Mouse (Mus musculus) limb, embryonic 11.5 days (tissue): Measurements from ENCODE around the gene Cep85l. TPM values are rescaled to one million over a fixed set of nuclear protein-coding genes. Genes with fewer than 3 reads are reported as not detected.

ENCODE experiments used
- ATAC-seq: fragments of 200-750 bp; cut with Nextera tagmentation; 2 replicates; pipeline ENCODE4 v1.8.0; 2017; ENCODE audit warnings: low read depth; ENCODE audit not compliant: insufficient number of reproducible peaks, low FRiP score, low TSS enrichment
- DNase-seq: peaks from one replicate; pipeline ENCODE4 v3.0.0-alpha.2; 2015; ENCODE audit warnings: low spot score
- H3K27ac ChIP-seq: fragments of 300-500 bp; sonication (generic); replicated peaks from 2 replicates; pipeline ENCODE4 v1.5.1; 2014; ENCODE audit warnings: low read depth, mild to moderate bottlenecking, low read length
- H3K27me3 ChIP-seq: fragments of 300-500 bp; sonication (generic); 2 replicates; pipeline ENCODE4 v1.6.1; 2014; ENCODE audit warnings: mild to moderate bottlenecking, low read length, mixed read lengths; ENCODE audit not compliant: control insufficient read depth, insufficient read depth
- H3K36me3 ChIP-seq: fragments of 300-500 bp; sonication (generic); 2 replicates; pipeline ENCODE4 v1.6.1; 2014; ENCODE audit warnings: mild to moderate bottlenecking, low read length, moderate library complexity, mixed read lengths; ENCODE audit not compliant: control insufficient read depth, insufficient read depth
- H3K4me1 ChIP-seq: fragments of 300-500 bp; sonication (generic); 2 replicates; pipeline ENCODE4 v1.6.1; 2014; ENCODE audit warnings: low read length, mixed read lengths; ENCODE audit not compliant: control insufficient read depth, insufficient read depth
- H3K4me2 ChIP-seq: fragments of 300-500 bp; sonication (generic); 2 replicates; pipeline ENCODE4 v1.6.1; 2014; ENCODE audit warnings: low read depth, mild to moderate bottlenecking, moderate library complexity; ENCODE audit not compliant: severe bottlenecking
- H3K4me3 ChIP-seq: fragments of 300-500 bp; sonication (generic); 2 replicates; pipeline ENCODE4 v1.5.1; 2014; ENCODE audit warnings: low read depth, low read length
- H3K9ac ChIP-seq: fragments of 300-500 bp; sonication (generic); 2 replicates; pipeline ENCODE4 v1.6.1; 2014; ENCODE audit warnings: mild to moderate bottlenecking, low read length
- H3K9me3 ChIP-seq: fragments of 300-500 bp; sonication (generic); 2 replicates; pipeline ENCODE4 v1.6.1; 2016; ENCODE audit warnings: low read length; ENCODE audit not compliant: control insufficient read depth
- WGBS: fragments of 180-500 bp; shearing (Covaris S2); extraction: QIAGEN DNeasy Blood & Tissue Kit; methylation state at CpG from one replicate; pipeline ENCODE4 v1.1.7; 2014; 5-methylcytosine and 5-hydroxymethylcytosine counted together
- polyA plus RNA-seq: library from polyadenylated mRNA; unstranded; fragments of >200 nt; fragmentation: Nextera tagmentation; extraction: Ambion mirVana; gene quantifications from 2 replicates; pipeline ENCODE4 v1.2.1, GENCODE M21; 2014

Cep85l gene
- polyA plus RNA-seq, 1 experiment from 2014 or later: 6.0 TPM

DNA sequence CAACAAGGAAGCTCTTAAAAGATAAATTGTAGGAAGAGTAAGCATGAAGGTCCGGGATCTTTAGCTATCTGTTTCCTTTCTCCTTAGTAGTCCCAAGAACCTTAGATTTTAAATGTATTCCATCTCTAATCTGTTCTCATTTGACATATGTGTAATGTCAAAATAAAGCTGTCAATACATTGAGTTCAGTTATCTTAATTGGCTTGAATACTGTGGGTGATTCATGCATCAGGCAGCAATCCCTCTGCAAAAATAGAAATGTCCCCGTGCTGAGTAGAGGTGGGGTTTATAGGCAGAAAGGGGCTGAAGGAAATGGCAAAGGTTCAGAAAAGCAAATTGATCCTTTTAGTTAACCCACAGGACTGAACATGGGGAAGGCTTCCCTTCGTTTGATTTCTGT, 50.5 kb downstream of the Cep85l start:
- no peak overlapping the region for H3K9ac ChIP-seq
- H3K27ac ChIP-seq: no peak overlapping the region
- H3K4me3 ChIP-seq: no peak overlapping the region
- no peaks in the 10 kb centered on the region for H3K9me3 ChIP-seq
- 73% methylated on average over 3 of the region's 3 CpGs for WGBS
- ATAC-seq (no peak), DNase-seq (no peak)
- H3K4me1 ChIP-seq: no peaks in the 10 kb centered on the region
- H3K36me3 ChIP-seq: no peaks in the 10 kb centered on the region
- no peaks in the 10 kb centered on the region for H3K27me3 ChIP-seq
- H3K4me2 ChIP-seq: no peak overlapping the region

DNA sequence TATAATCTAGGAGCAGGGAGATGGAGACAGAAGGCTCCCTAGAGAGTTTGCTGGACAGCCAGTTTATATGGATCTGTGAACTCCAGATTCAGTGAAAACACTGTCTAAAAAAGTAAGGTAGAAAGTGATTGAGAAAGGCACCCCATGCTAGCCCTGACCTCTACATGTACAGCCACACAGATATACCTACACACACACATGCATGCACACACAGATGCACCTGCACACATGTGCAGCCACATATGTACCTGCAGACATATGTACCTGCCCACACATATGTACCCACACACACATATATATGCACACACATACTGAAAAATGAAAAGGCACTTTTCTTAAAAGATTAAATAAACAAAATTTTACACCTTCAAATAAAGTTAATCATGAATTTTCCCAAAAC, 53.4 kb downstream of the Cep85l start:
- no peaks in the 10 kb centered on the region for H3K9me3 ChIP-seq
- ATAC-seq (no peak), DNase-seq (no peak)
- no peak overlapping the region for H3K4me2 ChIP-seq
- no peaks in the 10 kb centered on the region for H3K27me3 ChIP-seq
- H3K4me3 ChIP-seq: no peak overlapping the region
- no peaks in the 10 kb centered on the region for H3K36me3 ChIP-seq
- no peaks in the 10 kb centered on the region for H3K4me1 ChIP-seq
- no peak overlapping the region for H3K27ac ChIP-seq
- H3K9ac ChIP-seq: no peak overlapping the region

- DNase-seq: no peak
These were observed 55.1 kb downstream of the Cep85l start for GRCm38 (mm10) chr10:53324663-53325062.

GRCm38 (mm10) chr10:53323367-53323766, 56.4 kb downstream of the Cep85l start:
- Histone ChIP-seq H3K27me3 (no peaks in the 10 kb centered on the region), H3K9me3 (no peaks in the 10 kb centered on the region), H3K27ac (no peak overlapping the region), H3K4me2 (no peak overlapping the region), H3K9ac (no peak overlapping the region), H3K36me3 (no peaks in the 10 kb centered on the region), H3K4me1 (no peaks in the 10 kb centered on the region), H3K4me3 (no peak overlapping the region)
- DNase-seq (no peak), ATAC-seq (no peak)

More at GRCm38 (mm10) chr10:53324663-53325062, 55.1 kb downstream of the Cep85l start:
- H3K36me3 ChIP-seq: no peaks in the 10 kb centered on the region
- no peak for ATAC-seq
- no peaks in the 10 kb centered on the region for H3K4me1 ChIP-seq
- no peaks in the 10 kb centered on the region for H3K9me3 ChIP-seq
- no peak overlapping the region for H3K4me2 ChIP-seq
- WGBS: 44% methylated on average over 1 of the region's 1 CpGs
- no peak overlapping the region for H3K4me3 ChIP-seq
- no peaks in the 10 kb centered on the region for H3K27me3 ChIP-seq
- no peak overlapping the region for H3K27ac ChIP-seq
- no peak overlapping the region for H3K9ac ChIP-seq

GRCm38 (mm10) chr10:53306674-53307073, 73.1 kb downstream of the Cep85l start:
- Histone ChIP-seq H3K27me3 (no peaks in the 10 kb centered on the region), H3K27ac (no peak overlapping the region), H3K36me3 (no peaks in the 10 kb centered on the region), H3K4me1 (no peaks in the 10 kb centered on the region), H3K4me3 (no peak overlapping the region), H3K9me3 (no peaks in the 10 kb centered on the region), H3K9ac (no peak overlapping the region), H3K4me2 (no peak overlapping the region)
- ATAC-seq (no peak), DNase-seq (no peak)
- WGBS: 87% methylated on average over 3 of the region's 3 CpGs

DNA sequence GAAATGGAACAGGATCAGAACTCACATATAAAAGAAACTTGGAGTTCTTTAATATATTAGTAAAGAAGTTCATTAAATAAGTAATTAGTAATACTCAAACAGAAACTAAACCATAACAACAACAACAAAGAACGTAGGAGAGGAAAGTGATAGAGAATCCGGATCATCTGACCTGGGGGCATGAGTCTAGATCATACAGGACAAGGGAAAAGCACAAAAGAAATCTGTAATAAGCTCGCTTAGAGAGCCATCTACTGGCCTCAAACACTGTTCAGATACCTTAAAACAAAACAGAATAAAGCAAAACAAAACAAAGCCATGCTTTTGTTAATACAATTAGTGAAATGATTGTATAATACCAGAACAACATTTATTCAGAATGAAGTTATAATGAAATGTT, 73.9 kb downstream of the Cep85l start:
- WGBS: 49% methylated on average over 3 of the region's 3 CpGs
- no peak for DNase-seq

DNA sequence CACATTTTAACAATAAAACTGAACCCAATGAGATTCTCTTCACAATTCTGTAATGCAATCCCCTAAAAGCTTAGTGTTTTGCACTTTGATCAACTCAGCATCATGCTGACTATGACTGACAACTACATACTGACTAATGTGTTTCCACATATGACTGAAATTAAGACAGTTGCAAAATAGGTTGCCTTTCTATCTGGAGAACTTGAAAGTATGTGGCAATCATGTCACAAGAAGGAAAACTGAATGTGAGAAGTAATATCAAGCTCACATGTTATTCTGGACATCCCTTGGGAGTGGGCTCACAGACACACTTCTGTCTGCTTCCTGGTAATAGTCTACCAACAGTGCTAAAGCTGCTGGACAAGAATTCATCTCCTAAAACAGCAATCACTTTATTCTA, 94.6 kb downstream of the Cep85l start:
- H3K9ac ChIP-seq: no peak overlapping the region
- H3K4me3 ChIP-seq: no peak overlapping the region
- H3K27ac ChIP-seq: no peak overlapping the region
- ATAC-seq: no peak
- no peaks in the 10 kb centered on the region for H3K4me1 ChIP-seq
- no peaks in the 10 kb centered on the region for H3K9me3 ChIP-seq
- DNase-seq: no peak
- no peaks in the 10 kb centered on the region for H3K27me3 ChIP-seq
- H3K4me2 ChIP-seq: no peak overlapping the region
- H3K36me3 ChIP-seq: peaks cover under 1% of the 10 kb centered on the region; the same call in 1 of the 2 replicates

More for the DNA sequence above, 73.9 kb downstream of the Cep85l start:
- H3K4me1 ChIP-seq: no peaks in the 10 kb centered on the region
- H3K9ac ChIP-seq: no peak overlapping the region
- no peaks in the 10 kb centered on the region for H3K27me3 ChIP-seq
- ATAC-seq: no peak
- H3K4me2 ChIP-seq: no peak overlapping the region
- H3K27ac ChIP-seq: no peak overlapping the region
- H3K36me3 ChIP-seq: no peaks in the 10 kb centered on the region
- no peak overlapping the region for H3K4me3 ChIP-seq
- no peaks in the 10 kb centered on the region for H3K9me3 ChIP-seq

DNA sequence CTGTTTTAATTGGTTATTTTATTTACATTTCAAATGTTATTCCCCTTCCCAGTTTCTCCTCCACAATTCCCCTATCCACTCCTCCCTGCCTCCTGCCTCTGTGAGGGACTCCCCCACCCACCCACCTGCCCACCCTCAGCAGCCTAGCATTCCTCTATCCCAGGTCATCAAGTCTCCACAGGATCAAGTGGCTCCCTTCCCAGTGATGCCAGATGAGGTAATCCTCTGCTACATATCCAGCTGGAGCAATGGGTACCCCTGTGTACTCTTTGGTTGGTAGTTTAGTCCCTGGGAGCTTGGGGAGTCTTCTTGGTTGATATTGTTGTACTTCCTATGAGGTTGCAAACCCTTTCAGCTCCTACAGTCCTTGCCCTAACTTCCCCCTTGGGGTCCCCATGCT, 107.5 kb downstream of the Cep85l start:
- H3K4me2 ChIP-seq: no peak overlapping the region
- no peak overlapping the region for H3K4me3 ChIP-seq
- no peak for DNase-seq
- H3K4me1 ChIP-seq: no peaks in the 10 kb centered on the region
- no peaks in the 10 kb centered on the region for H3K36me3 ChIP-seq
- H3K9ac ChIP-seq: no peak overlapping the region
- no peak overlapping the region for H3K27ac ChIP-seq
- no peak for ATAC-seq
- no peaks in the 10 kb centered on the region for H3K9me3 ChIP-seq
- no peaks in the 10 kb centered on the region for H3K27me3 ChIP-seq

- no peaks in the 10 kb centered on the region for H3K4me1 ChIP-seq
- no peak overlapping the region for H3K27ac ChIP-seq
- no peaks in the 10 kb centered on the region for H3K27me3 ChIP-seq
- H3K36me3 ChIP-seq: no peaks in the 10 kb centered on the region
- H3K9me3 ChIP-seq: no peaks in the 10 kb centered on the region
- 87% methylated on average over 1 of the region's 1 CpGs for WGBS
- H3K9ac ChIP-seq: no peak overlapping the region
- no peak overlapping the region for H3K4me2 ChIP-seq
- DNase-seq: no peak
- ATAC-seq: no peak
- H3K4me3 ChIP-seq: no peak overlapping the region
These were observed 117.7 kb downstream of the Cep85l start for GRCm38 (mm10) chr10:53262021-53262420.
